Mouse (Mus musculus): ENCODE data around the gene Fam173b. TPM values are rescaled to one million over a fixed set of nuclear protein-coding genes. Genes with fewer than 3 reads are reported as not detected.
"Not testable (repeated sequence)": the region's sequence is repeated elsewhere in the genome, so short reads cannot be mapped to it uniquely, and the experiment has no call there.

Fam173b gene
- total RNA-seq, 1 experiment from 2014 or later, result 2.8 TPM

- not testable (repeated sequence) for ATAC-seq (replicated peaks in 1 of 2; ENCODE audit: insufficient read depth in 1 of 2, low FRiP score in 2 of 2, low TSS enrichment in 1 of 2, low read depth in 1 of 2, poor library complexity in 2 of 2, severe bottlenecking in 2 of 2)
Measured at GRCm38 (mm10) chr15:31581086-31581485, 20.6 kb upstream of the Fam173b start.

GRCm38 (mm10) chr15:31583304-31584085 lies 18.2 kb upstream of the Fam173b start:
- ATAC-seq (replicated peaks in 1 of 2; ENCODE audit: insufficient read depth in 1 of 2, low FRiP score in 2 of 2, low TSS enrichment in 1 of 2, low read depth in 1 of 2, poor library complexity in 2 of 2, severe bottlenecking in 2 of 2), result no peak

GRCm38 (mm10) chr15:31585238-31585637 lies 16.4 kb upstream of the Fam173b start:
- peak; percentile 13 to 44; a peak in 3 of 4 replicates for ATAC-seq (replicated peaks in 1 of 2; ENCODE audit: insufficient read depth in 1 of 2, low FRiP score in 2 of 2, low TSS enrichment in 1 of 2, low read depth in 1 of 2, poor library complexity in 2 of 2, severe bottlenecking in 2 of 2)

GRCm38 (mm10) chr15:31586088-31586487 lies 15.6 kb upstream of the Fam173b start:
- no peak for ATAC-seq (replicated peaks in 1 of 2; ENCODE audit: insufficient read depth in 1 of 2, low FRiP score in 2 of 2, low TSS enrichment in 1 of 2, low read depth in 1 of 2, poor library complexity in 2 of 2, severe bottlenecking in 2 of 2)

- ATAC-seq (replicated peaks in 1 of 2; ENCODE audit: insufficient read depth in 1 of 2, low FRiP score in 2 of 2, low TSS enrichment in 1 of 2, low read depth in 1 of 2, poor library complexity in 2 of 2, severe bottlenecking in 2 of 2), result peak; percentile 57 to 79
Measured at GRCm38 (mm10) chr15:31586519-31586918, 15.1 kb upstream of the Fam173b start.

- 0 out of 4 replicates have a peak, but pooled peaks of 1 of the 2 experiments have one; percentile 7 for ATAC-seq (replicated peaks in 1 of 2; ENCODE audit: insufficient read depth in 1 of 2, low FRiP score in 2 of 2, low TSS enrichment in 1 of 2, low read depth in 1 of 2, poor library complexity in 2 of 2, severe bottlenecking in 2 of 2)
Measured at GRCm38 (mm10) chr15:31587789-31588188, 13.9 kb upstream of the Fam173b start.

GRCm38 (mm10) chr15:31588989-31589640 lies 12.5 kb upstream of the Fam173b start:
- no peak for ATAC-seq (replicated peaks in 1 of 2; ENCODE audit: insufficient read depth in 1 of 2, low FRiP score in 2 of 2, low TSS enrichment in 1 of 2, low read depth in 1 of 2, poor library complexity in 2 of 2, severe bottlenecking in 2 of 2)

- no peak for ATAC-seq (replicated peaks in 1 of 2; ENCODE audit: insufficient read depth in 1 of 2, low FRiP score in 2 of 2, low TSS enrichment in 1 of 2, low read depth in 1 of 2, poor library complexity in 2 of 2, severe bottlenecking in 2 of 2)
Measured at GRCm38 (mm10) chr15:31590176-31590575, 11.5 kb upstream of the Fam173b start.

GRCm38 (mm10) chr15:31592531-31592930 lies 9.1 kb upstream of the Fam173b start:
- no peak for ATAC-seq (replicated peaks in 1 of 2; ENCODE audit: insufficient read depth in 1 of 2, low FRiP score in 2 of 2, low TSS enrichment in 1 of 2, low read depth in 1 of 2, poor library complexity in 2 of 2, severe bottlenecking in 2 of 2)

- no peak for ATAC-seq (replicated peaks in 1 of 2; ENCODE audit: insufficient read depth in 1 of 2, low FRiP score in 2 of 2, low TSS enrichment in 1 of 2, low read depth in 1 of 2, poor library complexity in 2 of 2, severe bottlenecking in 2 of 2)
Measured at GRCm38 (mm10) chr15:31594260-31594659, 7.4 kb upstream of the Fam173b start.

GRCm38 (mm10) chr15:31595651-31596050 lies 6.0 kb upstream of the Fam173b start:
- ATAC-seq (replicated peaks in 1 of 2; ENCODE audit: insufficient read depth in 1 of 2, low FRiP score in 2 of 2, low TSS enrichment in 1 of 2, low read depth in 1 of 2, poor library complexity in 2 of 2, severe bottlenecking in 2 of 2), result no peak

GRCm38 (mm10) chr15:31599834-31600233 lies 1.8 kb upstream of the Fam173b start:
- no peak for ATAC-seq (replicated peaks in 1 of 2; ENCODE audit: insufficient read depth in 1 of 2, low FRiP score in 2 of 2, low TSS enrichment in 1 of 2, low read depth in 1 of 2, poor library complexity in 2 of 2, severe bottlenecking in 2 of 2)

- peak in 1 of 2 experiments; percentile 63; a peak in 3 of 4 replicates for ATAC-seq (replicated peaks in 1 of 2; ENCODE audit: insufficient read depth in 1 of 2, low FRiP score in 2 of 2, low TSS enrichment in 1 of 2, low read depth in 1 of 2, poor library complexity in 2 of 2, severe bottlenecking in 2 of 2)
Measured at GRCm38 (mm10) chr15:31601279-31601645, 390 bp upstream of the Fam173b start.

- peak; percentile 38; a peak in 3 of 4 replicates for ATAC-seq (replicated peaks in 1 of 2; ENCODE audit: insufficient read depth in 1 of 2, low FRiP score in 2 of 2, low TSS enrichment in 1 of 2, low read depth in 1 of 2, poor library complexity in 2 of 2, severe bottlenecking in 2 of 2)
Measured at GRCm38 (mm10) chr15:31602426-31602825, 774 bp downstream of the Fam173b start.

- no peak for ATAC-seq (replicated peaks in 1 of 2; ENCODE audit: insufficient read depth in 1 of 2, low FRiP score in 2 of 2, low TSS enrichment in 1 of 2, low read depth in 1 of 2, poor library complexity in 2 of 2, severe bottlenecking in 2 of 2)
Measured at GRCm38 (mm10) chr15:31603113-31603512, 1.5 kb downstream of the Fam173b start.

- no peak for ATAC-seq (replicated peaks in 1 of 2; ENCODE audit: insufficient read depth in 1 of 2, low FRiP score in 2 of 2, low TSS enrichment in 1 of 2, low read depth in 1 of 2, poor library complexity in 2 of 2, severe bottlenecking in 2 of 2)
Measured at GRCm38 (mm10) chr15:31606821-31607220, 5.2 kb downstream of the Fam173b start.

- ATAC-seq (replicated peaks in 1 of 2; ENCODE audit: insufficient read depth in 1 of 2, low FRiP score in 2 of 2, low TSS enrichment in 1 of 2, low read depth in 1 of 2, poor library complexity in 2 of 2, severe bottlenecking in 2 of 2), result 0 out of 4 replicates have a peak, but pooled peaks of 1 of the 2 experiments have one; percentile 12
Measured at GRCm38 (mm10) chr15:31611027-31611426, 9.4 kb downstream of the Fam173b start.

GRCm38 (mm10) chr15:31611976-31612375 lies 10.3 kb downstream of the Fam173b start:
- no peak for ATAC-seq (replicated peaks in 1 of 2; ENCODE audit: insufficient read depth in 1 of 2, low FRiP score in 2 of 2, low TSS enrichment in 1 of 2, low read depth in 1 of 2, poor library complexity in 2 of 2, severe bottlenecking in 2 of 2)
